Mouse (Mus musculus) left cerebral cortex, adult 2 months (tissue): Measurements from ENCODE around the gene Pum2. TPM values are rescaled to one million over a fixed set of nuclear protein-coding genes. Genes with fewer than 3 reads are reported as not detected.
"Not testable (repeated sequence)": the region's sequence is repeated elsewhere in the genome, so short reads cannot be mapped to it uniquely, and the experiment has no call there.

Source experiments
- DNase-seq, 2 experiments: peaks; one replicate each; pipeline ENCODE4 v3.0.0; 2021 to 2022; ENCODE audit warnings: low spot score in 2 of 2, mixed read lengths in 1 of 2; ENCODE audit errors: extremely low spot score in 1 of 2
- H3K27ac ChIP-seq: fragments of 200-600 bp; 2 replicates; pipeline ENCODE4 v1.8.1; 2022
- H3K4me3 ChIP-seq: fragments of 200-600 bp; 2 replicates; pipeline ENCODE4 v1.8.1; 2022
- CTCF ChIP-seq: fragments of 200-600 bp; IDR thresholded peaks from 2 replicates; pipeline ENCODE4 v1.8.1; 2022; ENCODE audit warnings: antibody characterized with exemption, mild to moderate bottlenecking, moderate library complexity
- intact Hi-C: fragments of 180-260 bp; cut with DNase I; formaldehyde crosslinking; loops from one replicate; pipeline ENCODE4 v1.15.1; 2025
- long read RNA-seq, 2 experiments: library from polyadenylated mRNA; stranded (forward); transcript quantifications; one replicate each; pipeline ENCODE4 v2.0.0; 2021; ENCODE audit warnings: borderline mapping rate in 2 of 2
- total RNA-seq, 2 experiments: library from RNA; stranded (reverse); gene quantifications; 2 replicates each; pipeline ENCODE4 v1.2.3; 2021

Gene Pum2
- total RNA-seq = 100 to 1,000 TPM; 193 to 209 TPM
- long read RNA-seq, experiment 1, full-length matches to known transcripts = 8 of 51 reads
- long read RNA-seq, experiment 1, partial matches to known transcripts = 15 of 51 reads
- long read RNA-seq, experiment 1, other reads (novel, unspliced or antisense) = 28 of 51 reads
- long read RNA-seq, experiment 2, full-length matches to known transcripts = 4 of 40 reads
- long read RNA-seq, experiment 2, partial matches to known transcripts = 22 of 40 reads
- long read RNA-seq, experiment 2, other reads (novel, unspliced or antisense) = 14 of 40 reads

GRCm38 (mm10) chr12:8673974-8674306 lies at the start of gene Pum2:
TSS of gene Pum2 (plus strand) at chr12:8674134.
- intact Hi-C loops = loop anchor here (1.0 to 10.0 kb wide), 2 partner anchors 33 to 349 kb away; no protein-coding TSS in a partner anchor
- peak; percentile 94 to 95 for DNase-seq
- Histone ChIP-seq H3K27ac (peak within 1 kb of the TSS; percentile 92), H3K4me3 (peak within 1 kb of the TSS; percentile 88)
- no peak; the same call in 1 of the 2 replicates for TF ChIP-seq CTCF

GRCm38 (mm10) chr12:8629537-8629936 lies 44.4 kb upstream of the Pum2 start:
- no peak for DNase-seq

GRCm38 (mm10) chr12:8631691-8632090 lies 42.2 kb upstream of the Pum2 start:
- DNase-seq = no peak
- no peak for TF ChIP-seq CTCF
- intact Hi-C loops = loop anchor here (10.0 kb wide), 2 partner anchors 307 to 373 kb away; no protein-coding TSS in a partner anchor
- Histone ChIP-seq H3K27ac (no peak overlapping the region), H3K4me3 (no peak overlapping the region)

More at GRCm38 (mm10) chr12:8629537-8629936, 44.4 kb upstream of the Pum2 start:
- H3K27ac ChIP-seq = no peak overlapping the region
- intact Hi-C loops = no loop called here
- H3K4me3 ChIP-seq = no peak overlapping the region
- no peak for TF ChIP-seq CTCF

GRCm38 (mm10) chr12:8632737-8633365 lies 41.1 kb upstream of the Pum2 start:
- intact Hi-C loops = loop anchor here (10.0 kb wide), 2 partner anchors 308 to 372 kb away; no protein-coding TSS in a partner anchor
- no peak for DNase-seq
- H3K27ac ChIP-seq = no peak overlapping the region
- no peak overlapping the region for H3K4me3 ChIP-seq
- no peak for TF ChIP-seq CTCF

GRCm38 (mm10) chr12:8634306-8634705 lies 39.6 kb upstream of the Pum2 start:
- no peak for DNase-seq
- TF ChIP-seq CTCF = no peak
- Histone ChIP-seq H3K27ac (no peak overlapping the region), H3K4me3 (no peak overlapping the region)
- intact Hi-C loops = loop anchor here (10.0 kb wide), 2 partner anchors 310 to 370 kb away; no protein-coding TSS in a partner anchor

GRCm38 (mm10) chr12:8635546-8635945 lies 38.4 kb upstream of the Pum2 start:
- Histone ChIP-seq H3K4me3 (no peak overlapping the region), H3K27ac (no peak overlapping the region)
- DNase-seq = no peak
- intact Hi-C loops = loop anchor here (10.0 kb wide), 2 partner anchors 311 to 369 kb away; no protein-coding TSS in a partner anchor
- no peak for TF ChIP-seq CTCF

- H3K27ac ChIP-seq = no peak overlapping the region
- no peak overlapping the region for H3K4me3 ChIP-seq
- intact Hi-C loops = loop anchor here (10.0 kb wide), 2 partner anchors 312 to 368 kb away; no protein-coding TSS in a partner anchor
- no peak for DNase-seq
- TF ChIP-seq CTCF = no peak
Observed at GRCm38 (mm10) chr12:8636945-8637344, 37.0 kb upstream of the Pum2 start.

- H3K27ac ChIP-seq, H3K4me3 ChIP-seq: not testable (repeated sequence)
- peak; percentile 80 for TF ChIP-seq CTCF
- peak; percentile 63 to 77 for DNase-seq
- intact Hi-C loops = loop anchor here (10.0 kb wide), 2 partner anchors 314 to 366 kb away; no protein-coding TSS in a partner anchor
Observed at GRCm38 (mm10) chr12:8638411-8639087, 35.4 kb upstream of the Pum2 start.

GRCm38 (mm10) chr12:8640186-8640585 lies 33.7 kb upstream of the Pum2 start:
- intact Hi-C loops = not testable (repeated sequence)

GRCm38 (mm10) chr12:8640711-8641424 lies 33.1 kb upstream of the Pum2 start:
- peak overlapping the region; percentile 100 for H3K27ac ChIP-seq
- intact Hi-C loops = loop anchor here (1.0 kb wide), 1 partner anchor 33 kb away; the partner anchor contains the start of gene Pum2
- TF ChIP-seq CTCF = peak; percentile 6; the same call in 1 of the 2 replicates

More at GRCm38 (mm10) chr12:8640186-8640585, 33.7 kb upstream of the Pum2 start:
- not testable (repeated sequence) for DNase-seq
- Histone ChIP-seq H3K4me3 (peak overlapping the region; percentile 81), H3K27ac (peak overlapping the region; percentile 100; the same call in 1 of the 2 replicates)

GRCm38 (mm10) chr12:8641425-8641735 lies 32.6 kb upstream of the Pum2 start:
- no peak for TF ChIP-seq CTCF
- H3K4me3 ChIP-seq = peak overlapping the region; percentile 81
- intact Hi-C loops = loop anchor here (1.0 kb wide), 1 partner anchor 33 kb away; the partner anchor contains the start of gene Pum2
- H3K27ac ChIP-seq = peak overlapping the region; percentile 100
- peak in 1 of 2 experiments; percentile 22 for DNase-seq

More at GRCm38 (mm10) chr12:8640711-8641424, 33.1 kb upstream of the Pum2 start:
- peak overlapping the region; percentile 81 for H3K4me3 ChIP-seq
- DNase-seq = peak; percentile 99 to 100

GRCm38 (mm10) chr12:8648211-8648610 lies 25.7 kb upstream of the Pum2 start:
- DNase-seq, H3K4me3 ChIP-seq, intact Hi-C loops, H3K27ac ChIP-seq: not testable (repeated sequence)

GRCm38 (mm10) chr12:8650027-8650426 lies 23.9 kb upstream of the Pum2 start:
- intact Hi-C loops, DNase-seq, H3K27ac ChIP-seq, H3K4me3 ChIP-seq: not testable (repeated sequence)
